ENCODE assay signal across 9 mouse cellular contexts in the genomic region with DNA sequence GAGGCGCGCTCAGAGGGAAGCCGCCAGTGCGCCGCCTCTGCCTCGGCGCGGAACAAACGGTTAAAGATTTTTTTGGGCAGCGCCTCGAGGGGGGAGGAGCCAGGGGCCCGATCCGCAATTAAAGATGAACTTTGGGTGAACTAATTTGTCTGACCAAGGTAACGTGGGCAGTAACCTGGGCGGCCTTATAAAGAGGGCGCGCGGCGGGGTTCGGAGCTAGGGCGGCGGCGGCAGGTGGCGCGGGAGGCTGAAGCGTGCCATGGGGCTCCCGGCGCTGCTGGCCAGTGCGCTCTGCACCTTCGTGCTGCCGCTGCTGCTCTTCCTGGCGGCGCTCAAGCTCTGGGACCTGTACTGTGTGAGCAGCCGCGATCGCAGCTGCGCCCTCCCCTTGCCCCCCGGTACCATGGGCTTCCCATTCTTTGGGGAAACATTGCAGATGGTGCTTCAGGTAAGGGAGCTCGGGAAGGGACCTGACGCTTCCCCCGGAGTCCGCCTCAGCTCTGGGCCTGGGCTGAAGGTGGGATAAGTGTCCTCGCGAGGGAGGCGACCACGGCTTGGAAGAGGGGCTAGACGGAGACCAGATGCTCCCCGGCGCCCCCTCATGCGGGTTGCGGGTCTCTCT. TPM values are rescaled to one million over a fixed set of nuclear protein-coding genes. Genes with fewer than 3 reads are reported as not detected.
A peak's percentile ranks its signal among the peaks of the same experiment; 100 is the strongest.
DNase-seq lines count a peak whose midpoint lies in the region; ATAC-seq and TF ChIP-seq lines count a peak whose summit lies in the region.
"Had no signal": no experiment of that assay in that cellular context is flagged by ENCODE, and none has a peak within 500 bp of the region (broad histone marks: within the 10 kb centered on the region; RNA-seq: fewer than 3 reads in every experiment).

Gene Cyp26a1 (plus strand): TSS at position 148 of the 622 bp plus-strand sequence.

- no peak within 1 kb of the TSS for H3K9ac ChIP-seq in lung, embryonic 14.5 days
- no peak within 1 kb of the TSS for H3K9ac ChIP-seq in forebrain, embryonic 16.5 days (replicated peaks; ENCODE audit: low read depth, low read length)
- no peak within 1 kb of the TSS; the same call in 1 of the 2 replicates for H3K9ac ChIP-seq in limb, embryonic 15.5 days
- H3K9ac ChIP-seq in stomach, embryonic 16.5 days (ENCODE audit: low read length): no peak within 1 kb of the TSS

- WGBS in lung, embryonic 14.5 days: under 1% methylated on average over 51 of the region's 51 CpGs
- WGBS in forebrain, embryonic 16.5 days: 1% methylated on average over 51 of the region's 51 CpGs
- under 1% methylated on average over 51 of the region's 51 CpGs for WGBS in limb, embryonic 15.5 days
- WGBS in stomach, embryonic 16.5 days: 1% methylated on average over 51 of the region's 51 CpGs

- H3K36me3 ChIP-seq in lung, embryonic 14.5 days (ENCODE audit: insufficient read depth): no peaks in the 10 kb centered on the region
- no peaks in the 10 kb centered on the region for H3K36me3 ChIP-seq in forebrain, embryonic 16.5 days (ENCODE audit: control insufficient read depth, insufficient read depth)
- H3K36me3 ChIP-seq in limb, embryonic 15.5 days: no peaks in the 10 kb centered on the region
- no peaks in the 10 kb centered on the region for H3K36me3 ChIP-seq in stomach, embryonic 16.5 days (ENCODE audit: control insufficient read depth, insufficient read depth, low read length)

- ATAC-seq in lung, embryonic 14.5 days (ENCODE audit: insufficient read depth): no peak
- ATAC-seq in forebrain, embryonic 16.5 days: peak; percentile 22; the same call in 1 of the 2 replicates
- no peak for ATAC-seq in limb, embryonic 15.5 days (ENCODE audit: insufficient number of reproducible peaks, low FRiP score, low TSS enrichment, low read depth)
- ATAC-seq in stomach, embryonic 16.5 days (ENCODE audit: insufficient read depth, low FRiP score): peak; percentile 21; the same call in 1 of the 2 replicates
- ATAC-seq in erythroblast, adult 5-6 weeks (replicated peaks; ENCODE audit: low FRiP score, poor library complexity, severe bottlenecking): no peak

- peak; percentile 40 for DNase-seq in lung, embryonic 14.5 days
- DNase-seq in lung, postnatal 10 days: no peak
- DNase-seq in gastrocnemius, adult 18-20 months (ENCODE audit: low spot score): no peak
- no peak for DNase-seq in ovary, postnatal 36 days (ENCODE audit: low spot score)

- peaks cover 100% of the 10 kb centered on the region for H3K27me3 ChIP-seq in lung, embryonic 14.5 days (ENCODE audit: insufficient read depth, low read length)
- peaks cover 91% of the 10 kb centered on the region for H3K27me3 ChIP-seq in forebrain, embryonic 16.5 days (replicated peaks; ENCODE audit: control insufficient read depth, insufficient read depth, low read length)
- peaks cover 98% of the 10 kb centered on the region for H3K27me3 ChIP-seq in limb, embryonic 15.5 days
- peaks cover 95% of the 10 kb centered on the region for H3K27me3 ChIP-seq in stomach, embryonic 16.5 days (ENCODE audit: control insufficient read depth, insufficient read depth, low read length)

- no peak for TF ChIP-seq CTCF in lung, embryonic 14.5 days (IDR thresholded peaks at IDR 0.05; ENCODE audit: low read depth)

- peak within 1 kb of the TSS; percentile 33 for H3K4me3 ChIP-seq in lung, embryonic 14.5 days (ENCODE audit: low read depth, low read length)
- H3K4me3 ChIP-seq in forebrain, embryonic 16.5 days (replicated peaks; ENCODE audit: low read length): peak within 1 kb of the TSS; percentile 37
- H3K4me3 ChIP-seq in limb, embryonic 15.5 days: peak within 1 kb of the TSS; percentile 38
- H3K4me3 ChIP-seq in stomach, embryonic 16.5 days (replicated peaks; ENCODE audit: low read length): peak within 1 kb of the TSS; percentile 42

- H3K4me2 ChIP-seq in lung, embryonic 14.5 days: peak within 1 kb of the TSS; percentile 58
- H3K4me2 ChIP-seq in forebrain, embryonic 16.5 days (ENCODE audit: low read length): peak within 1 kb of the TSS; percentile 58
- H3K4me2 ChIP-seq in limb, embryonic 15.5 days: peak within 1 kb of the TSS; percentile 69
- H3K4me2 ChIP-seq in stomach, embryonic 16.5 days (ENCODE audit: low read depth, low read length): peak within 1 kb of the TSS; percentile 55

- no peaks in the 10 kb centered on the region for H3K9me3 ChIP-seq in lung, embryonic 14.5 days (ENCODE audit: low read depth, low read length)
- no peaks in the 10 kb centered on the region for H3K9me3 ChIP-seq in forebrain, embryonic 16.5 days (ENCODE audit: control insufficient read depth, low read length)
- H3K9me3 ChIP-seq in limb, embryonic 15.5 days: no peaks in the 10 kb centered on the region
- no peaks in the 10 kb centered on the region for H3K9me3 ChIP-seq in stomach, embryonic 16.5 days (replicated peaks; ENCODE audit: control insufficient read depth, low read length)

- no peaks in the 10 kb centered on the region; the same call in 1 of the 2 replicates for H3K4me1 ChIP-seq in lung, embryonic 14.5 days (ENCODE audit: insufficient read depth)
- peaks cover 32% of the 10 kb centered on the region for H3K4me1 ChIP-seq in forebrain, embryonic 16.5 days (replicated peaks; ENCODE audit: control insufficient read depth, insufficient read depth, low read length)
- peaks cover 39% of the 10 kb centered on the region for H3K4me1 ChIP-seq in limb, embryonic 15.5 days
- peaks cover 13% of the 10 kb centered on the region for H3K4me1 ChIP-seq in stomach, embryonic 16.5 days (ENCODE audit: control insufficient read depth, insufficient read depth, low read length)

- no peak within 1 kb of the TSS for H3K27ac ChIP-seq in lung, embryonic 14.5 days (ENCODE audit: low read depth)
- H3K27ac ChIP-seq in forebrain, embryonic 16.5 days (ENCODE audit: low read length): no peak within 1 kb of the TSS
- H3K27ac ChIP-seq in limb, embryonic 15.5 days: no peak within 1 kb of the TSS
- no peak within 1 kb of the TSS for H3K27ac ChIP-seq in stomach, embryonic 16.5 days (ENCODE audit: low read length)
- H3K27ac ChIP-seq: macrophage had no signal

RNA-seq across cellular contexts. Expression of gene Cyp26a1, which starts in this region (rescaled TPM):
- polyA plus RNA-seq in lung, embryonic 14.5 days (2014; fragmentation: Nextera tagmentation; extraction: Ambion mirVana): 0.23 TPM in 1 of 2 replicates, not detected in the other
- not detected in 2 replicates for polyA plus RNA-seq in forebrain, embryonic 16.5 days (2015; fragmentation: Nextera tagmentation; extraction: Ambion mirVana)
- 1.7 and 1.8 TPM in 2 replicates for polyA plus RNA-seq in limb, embryonic 15.5 days (2015; fragmentation: Nextera tagmentation; extraction: Ambion mirVana)
- polyA plus RNA-seq in stomach, embryonic 16.5 days (2015; fragmentation: Nextera tagmentation; extraction: Ambion mirVana): 5.7 and 6.0 TPM in 2 replicates
- total RNA-seq in gastrocnemius, adult 18-20 months (2021): not detected
- not detected in 2 replicates for total RNA-seq in erythroblast, adult 5-6 weeks (2015; ENCODE audit: low replicate concordance)
- not detected in 2 replicates for total RNA-seq in erythroblast, adult 5-6 weeks (2017; ENCODE audit: low replicate concordance)
- polyA plus RNA-seq: macrophage had no signal

Comparison
In these comparisons a context has a peak if more than half of its experiments do, and no peak if none do; other contexts are left out.
1. Peak in DNase-seq, H3K4me3 ChIP-seq and H3K4me2 ChIP-seq in lung, embryonic 14.5 days; RNA of the gene not detected or under 1 TPM.
2. Peak in ATAC-seq, H3K4me3 ChIP-seq and H3K4me2 ChIP-seq in forebrain, embryonic 16.5 days; RNA of the gene not detected or under 1 TPM.